Mouse (Mus musculus) forebrain, embryonic 14.5 days (tissue): ENCODE measurements at regions not wholly inside any gene's neighbourhood (a gene's known extent, or its start where the extent isn't known, plus 50 kb on each side); places are given as distances from the start of the nearest gene placed in this dataset.
A peak's percentile ranks its signal among the peaks of the same experiment; 100 is the strongest.

Experiments used
- ATAC-seq: fragments of 200-750 bp; cut with Nextera tagmentation; 2 replicates; pipeline ENCODE4 v1.8.0; 2017; ENCODE audit warnings: mild to moderate bottlenecking, moderate library complexity
- DNase-seq: peaks from one replicate; pipeline ENCODE4 v3.0.0-alpha.2; 2015; ENCODE audit warnings: low spot score
- H3K27ac ChIP-seq: fragments of 300-500 bp; sonication (generic); 2 replicates; pipeline ENCODE4 v1.5.1; 2014; ENCODE audit warnings: low read depth, mild to moderate bottlenecking, control low read depth, low read length, moderate library complexity
- H3K27me3 ChIP-seq: fragments of 300-500 bp; sonication (generic); replicated peaks from 2 replicates; pipeline ENCODE4 v1.6.1; 2014; ENCODE audit warnings: low read length, control low read depth, mixed read lengths; ENCODE audit not compliant: control insufficient read depth, insufficient read depth
- H3K36me3 ChIP-seq: fragments of 300-500 bp; sonication (generic); 2 replicates; pipeline ENCODE4 v1.6.1; 2014; ENCODE audit warnings: low read length, control low read depth; ENCODE audit not compliant: control insufficient read depth, insufficient read depth
- H3K4me1 ChIP-seq: fragments of 300-500 bp; sonication (generic); 2 replicates; pipeline ENCODE4 v1.6.1; 2014; ENCODE audit warnings: antibody characterized with exemption, low read length, control low read depth; ENCODE audit not compliant: control insufficient read depth, insufficient read depth
- H3K4me2 ChIP-seq: fragments of 300-500 bp; sonication (generic); 2 replicates; pipeline ENCODE4 v1.6.1; 2014; ENCODE audit warnings: mild to moderate bottlenecking, control low read depth, low read length
- H3K4me3 ChIP-seq: fragments of 300-500 bp; sonication (generic); 2 replicates; pipeline ENCODE4 v1.5.1; 2014; ENCODE audit warnings: low read depth, low read length, control low read depth
- H3K9ac ChIP-seq: fragments of 300-500 bp; sonication (generic); 2 replicates; pipeline ENCODE4 v1.6.1; 2014; ENCODE audit warnings: mild to moderate bottlenecking, low read length, control low read depth, moderate library complexity
- H3K9me3 ChIP-seq: fragments of 300-500 bp; sonication (generic); replicated peaks from 2 replicates; pipeline ENCODE4 v1.6.1; 2016; ENCODE audit warnings: low read length, control low read depth, mixed read lengths; ENCODE audit not compliant: control insufficient read depth
- WGBS: fragments of 180-500 bp; shearing (Covaris S2); extraction: QIAGEN DNeasy Blood & Tissue Kit; methylation state at CpG from one replicate; pipeline ENCODE4 v1.1.7; 2014; 5-methylcytosine and 5-hydroxymethylcytosine counted together

DNA sequence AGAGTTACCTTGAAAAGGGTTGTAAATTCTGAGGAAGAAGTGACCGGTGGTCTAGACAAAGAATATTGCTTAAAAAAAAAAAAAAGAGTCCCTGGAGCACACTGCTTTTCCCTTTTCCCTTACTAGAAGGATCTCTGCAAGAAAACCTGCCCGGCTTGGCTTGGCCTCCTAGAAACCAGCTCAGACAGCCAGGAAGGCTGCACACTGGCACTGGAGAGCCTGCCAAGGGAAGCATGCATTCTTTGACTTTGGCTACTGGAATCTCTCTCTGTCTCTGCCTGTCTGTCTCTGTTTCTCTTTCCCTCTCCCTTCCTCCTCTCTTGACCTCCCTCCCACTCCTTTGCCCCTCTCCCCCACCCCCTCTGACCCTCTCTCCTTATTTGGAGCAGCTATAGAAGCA is 71.1 kb upstream of the Lgalsl start:
- Histone ChIP-seq H3K36me3 (no peaks in the 10 kb centered on the region), H3K27me3 (no peaks in the 10 kb centered on the region), H3K4me1 (no peaks in the 10 kb centered on the region), H3K9me3 (no peaks in the 10 kb centered on the region), H3K4me3 (no peak overlapping the region), H3K9ac (no peak overlapping the region), H3K27ac (no peak overlapping the region), H3K4me2 (no peak overlapping the region)
- no peak for DNase-seq
- 72% methylated on average over 2 of the region's 2 CpGs for WGBS
- no peak for ATAC-seq

DNA sequence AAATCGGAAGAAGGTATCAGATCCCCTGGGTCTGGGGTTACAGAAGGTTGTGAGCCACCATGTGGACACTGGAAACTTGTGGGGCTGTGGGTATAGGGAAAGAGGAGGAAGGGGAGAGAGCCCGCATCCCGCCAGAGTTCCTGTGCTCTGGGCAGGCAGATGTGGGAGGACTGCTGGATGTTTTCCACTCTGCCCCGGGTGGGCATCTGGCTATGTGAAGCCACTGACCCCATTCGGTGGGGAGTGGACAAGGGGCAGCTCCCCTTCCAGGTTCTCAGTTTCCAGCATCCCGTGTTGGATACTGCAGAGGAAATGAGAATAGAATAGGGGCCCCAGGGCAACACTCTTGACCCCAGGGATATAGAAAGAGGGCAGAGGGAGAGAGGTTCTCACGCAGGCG is 72.1 kb upstream of the Lgalsl start:
- ATAC-seq (no peak), DNase-seq (no peak)
- H3K4me3 ChIP-seq, result no peak overlapping the region
- WGBS, result 80% methylated on average over 8 of the region's 8 CpGs
- H3K9ac ChIP-seq, result no peak overlapping the region
- no peaks in the 10 kb centered on the region for H3K27me3 ChIP-seq
- no peaks in the 10 kb centered on the region for H3K9me3 ChIP-seq
- H3K27ac ChIP-seq, result no peak overlapping the region
- H3K4me2 ChIP-seq, result no peak overlapping the region
- H3K4me1 ChIP-seq, result no peaks in the 10 kb centered on the region
- H3K36me3 ChIP-seq, result no peaks in the 10 kb centered on the region

DNA sequence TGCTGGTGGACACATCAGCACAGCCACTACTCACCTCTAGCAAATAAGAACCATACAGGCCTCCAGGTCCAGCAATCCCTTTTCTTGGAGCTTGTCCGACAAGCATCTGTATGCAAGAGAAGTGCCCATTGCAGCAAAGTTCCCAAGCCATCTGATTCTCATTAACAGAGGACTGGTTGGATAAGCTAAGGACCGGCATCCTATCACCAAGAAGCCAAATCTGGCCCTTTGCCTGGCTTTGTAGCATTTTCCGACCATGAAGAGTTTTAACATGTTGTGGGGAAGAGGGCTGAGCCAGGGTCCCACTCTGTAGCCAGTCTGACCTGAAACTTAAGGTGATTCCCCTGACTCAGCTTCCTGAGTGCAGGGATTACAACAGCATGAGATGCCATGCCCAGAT is 77.1 kb upstream of the Lgalsl start:
- Histone ChIP-seq H3K4me2 (no peak overlapping the region), H3K4me3 (no peak overlapping the region), H3K27me3 (no peaks in the 10 kb centered on the region), H3K36me3 (no peaks in the 10 kb centered on the region), H3K27ac (no peak overlapping the region), H3K9me3 (no peaks in the 10 kb centered on the region), H3K9ac (no peak overlapping the region), H3K4me1 (no peaks in the 10 kb centered on the region)
- DNase-seq (no peak), ATAC-seq (no peak)
- 78% methylated on average over 3 of the region's 3 CpGs for WGBS

DNA sequence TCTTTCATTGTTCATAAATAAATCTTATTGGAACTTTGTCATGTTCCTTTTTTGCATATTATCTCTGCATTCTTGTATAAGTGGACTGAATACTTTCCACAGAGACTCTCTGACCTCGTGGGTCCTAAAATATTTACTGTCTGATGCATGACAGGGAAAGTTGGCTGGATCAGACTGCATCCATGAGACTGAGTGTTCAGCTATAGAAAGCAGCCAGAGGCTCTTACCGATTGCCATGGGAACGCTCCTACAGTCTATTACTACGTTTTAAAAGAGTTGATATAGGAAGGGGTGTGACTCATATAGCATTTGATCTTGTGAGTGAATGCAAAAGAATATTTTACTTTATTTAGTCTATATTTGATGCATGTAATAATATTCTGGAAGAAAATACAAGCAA is 77.6 kb upstream of the Lgalsl start:
- H3K36me3 ChIP-seq, result no peaks in the 10 kb centered on the region
- no peaks in the 10 kb centered on the region for H3K9me3 ChIP-seq
- no peaks in the 10 kb centered on the region for H3K4me1 ChIP-seq
- no peak for ATAC-seq
- H3K27me3 ChIP-seq, result no peaks in the 10 kb centered on the region
- no peak overlapping the region for H3K9ac ChIP-seq
- DNase-seq, result no peak
- H3K27ac ChIP-seq, result no peak overlapping the region
- no peak overlapping the region for H3K4me2 ChIP-seq
- 74% methylated on average over 4 of the region's 4 CpGs for WGBS
- no peak overlapping the region for H3K4me3 ChIP-seq

DNA sequence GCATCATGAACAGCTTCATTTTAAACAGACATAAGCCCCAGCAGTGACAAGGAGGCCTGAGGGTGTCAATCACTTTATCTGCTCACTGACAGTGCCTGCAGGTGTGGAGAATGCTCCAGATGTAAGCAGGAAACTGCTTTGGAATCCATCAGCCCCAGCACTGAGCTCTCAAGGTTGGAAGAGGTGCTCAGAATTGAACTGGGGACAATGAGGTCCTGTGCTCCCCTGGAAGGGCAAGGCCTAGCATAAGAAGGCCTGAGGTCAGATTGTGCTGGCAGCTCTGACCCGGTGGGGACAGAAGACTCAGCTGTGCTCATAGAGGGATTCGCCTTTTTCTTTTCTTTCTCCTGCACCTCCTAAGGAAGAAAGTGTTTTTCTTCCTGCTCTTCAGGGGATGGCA is 82.2 kb upstream of the Lgalsl start:
- no peak overlapping the region for H3K4me2 ChIP-seq

DNA sequence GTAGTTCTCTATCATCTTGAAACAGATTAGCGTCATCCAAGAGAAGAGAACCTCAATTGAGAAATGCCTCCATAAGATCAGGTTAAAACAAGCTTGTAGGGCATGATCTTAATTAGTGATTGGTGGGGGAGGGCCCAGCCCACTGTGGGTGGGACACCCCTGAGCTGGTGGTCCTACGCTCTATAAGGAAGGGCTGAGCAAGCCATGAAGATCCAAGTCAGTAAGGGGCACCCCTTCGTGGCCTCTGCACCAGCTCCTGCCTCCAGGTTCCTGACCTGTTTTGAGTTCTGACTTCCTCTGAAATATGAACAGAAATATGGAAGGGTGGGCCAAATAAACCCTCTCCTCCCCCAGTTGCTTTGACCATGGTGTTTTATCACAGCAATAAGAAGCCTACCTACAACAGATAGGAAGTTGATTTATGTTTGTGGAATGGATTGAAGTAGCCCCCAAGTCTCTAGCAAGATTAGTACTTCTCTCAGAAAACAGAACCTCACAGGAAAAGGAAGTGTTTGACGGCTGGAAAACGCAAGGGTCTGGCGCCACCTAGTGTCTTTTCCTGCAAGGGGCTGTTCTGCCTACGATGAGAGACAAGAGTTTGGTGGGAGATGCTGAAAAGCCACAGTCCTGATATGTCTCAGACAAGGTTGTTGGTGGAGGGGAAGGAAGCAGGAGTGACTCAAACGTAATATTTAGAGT is 82.9 kb upstream of the Lgalsl start:
- Histone ChIP-seq H3K4me1 (peaks cover 2% of the 10 kb centered on the region; the same call in 1 of the 2 replicates), H3K36me3 (no peaks in the 10 kb centered on the region), H3K9me3 (no peaks in the 10 kb centered on the region), H3K27me3 (no peaks in the 10 kb centered on the region), H3K4me2 (no peak overlapping the region), H3K4me3 (no peak overlapping the region), H3K9ac (no peak overlapping the region), H3K27ac (no peak overlapping the region)
- 20% methylated on average over 8 of the region's 8 CpGs for WGBS
- peak; percentile 68 for ATAC-seq
- peak; percentile 91 for DNase-seq

More for the DNA sequence above, 82.2 kb upstream of the Lgalsl start:
- H3K4me3 ChIP-seq, result no peak overlapping the region
- H3K9ac ChIP-seq, result no peak overlapping the region
- no peaks in the 10 kb centered on the region for H3K36me3 ChIP-seq
- H3K4me1 ChIP-seq, result peaks cover 2% of the 10 kb centered on the region; the same call in 1 of the 2 replicates
- H3K27ac ChIP-seq, result no peak overlapping the region
- H3K27me3 ChIP-seq, result no peaks in the 10 kb centered on the region
- DNase-seq, result no peak
- no peak for ATAC-seq
- 85% methylated on average over 2 of the region's 2 CpGs for WGBS
- H3K9me3 ChIP-seq, result no peaks in the 10 kb centered on the region

DNA sequence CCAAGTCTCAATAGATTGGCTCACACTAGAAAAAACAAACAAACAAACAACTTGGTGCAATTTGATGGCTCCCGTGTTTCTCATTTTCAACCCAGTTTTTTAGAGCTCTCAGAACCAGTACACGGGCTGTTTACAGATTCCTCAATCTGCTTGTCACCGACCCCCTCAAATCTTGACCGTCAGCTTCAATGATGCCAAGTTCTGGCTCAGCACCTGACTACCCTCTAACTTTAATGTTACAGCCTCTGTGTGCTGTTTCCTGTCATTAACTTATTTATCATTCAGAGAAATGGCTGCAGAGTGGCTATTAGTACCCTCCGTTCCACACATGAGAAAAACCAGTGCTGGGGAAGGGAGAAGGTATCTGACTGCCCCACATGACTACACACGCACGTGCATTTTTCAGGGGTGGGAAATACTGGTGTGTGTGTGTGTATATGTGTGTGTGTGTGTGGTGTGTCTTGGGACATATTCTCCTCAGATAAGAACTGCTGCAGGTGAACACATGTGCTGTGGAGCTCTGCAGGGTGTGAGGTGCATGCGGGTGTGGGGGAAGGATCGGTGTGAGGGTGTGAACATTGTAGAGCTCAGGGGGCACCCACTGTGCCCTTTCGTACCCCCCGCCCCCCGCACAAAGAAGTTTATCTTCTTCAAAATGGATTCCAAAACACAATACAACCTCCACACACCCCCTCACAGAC is 83.6 kb upstream of the Lgalsl start:
- peaks cover 2% of the 10 kb centered on the region; the same call in 1 of the 2 replicates for H3K4me1 ChIP-seq
- no peak overlapping the region for H3K9ac ChIP-seq
- DNase-seq (no peak), ATAC-seq (peak; percentile 18; the same call in 1 of the 2 replicates)
- 78% methylated on average over 12 of the region's 12 CpGs for WGBS
- no peaks in the 10 kb centered on the region for H3K9me3 ChIP-seq
- H3K36me3 ChIP-seq, result no peaks in the 10 kb centered on the region
- H3K27me3 ChIP-seq, result no peaks in the 10 kb centered on the region
- H3K4me2 ChIP-seq, result no peak overlapping the region
- no peak overlapping the region for H3K4me3 ChIP-seq
- no peak overlapping the region; the same call in 1 of the 2 replicates for H3K27ac ChIP-seq

DNA sequence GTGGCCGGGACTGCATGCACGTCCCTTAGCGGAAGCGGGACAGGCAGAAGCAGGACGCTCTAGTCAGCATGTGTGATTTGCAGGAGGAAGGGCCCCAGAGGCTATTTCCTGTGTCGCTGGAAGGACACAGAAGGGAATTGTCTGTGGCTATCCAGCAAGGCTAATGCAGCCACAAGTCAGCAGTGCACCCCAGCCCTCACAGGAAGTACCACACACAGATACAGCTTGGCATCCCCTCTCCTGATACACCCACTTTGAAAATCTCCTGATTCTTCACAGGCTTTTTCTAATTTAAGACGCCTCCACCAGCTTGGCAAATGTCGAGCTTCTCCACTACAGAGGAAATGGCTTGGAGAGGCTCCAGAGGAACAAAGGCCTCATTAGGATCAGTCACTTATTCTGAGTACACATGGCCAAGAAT is 84.3 kb upstream of the Lgalsl start:
- no peaks in the 10 kb centered on the region for H3K36me3 ChIP-seq
- DNase-seq (peak; percentile 88), ATAC-seq (peak; percentile 67)
- no peak overlapping the region; the same call in 1 of the 2 replicates for H3K9ac ChIP-seq
- H3K9me3 ChIP-seq, result no peaks in the 10 kb centered on the region
- 20% methylated on average over 8 of the region's 8 CpGs for WGBS
- H3K27ac ChIP-seq, result no peak overlapping the region; the same call in 1 of the 2 replicates
- H3K4me1 ChIP-seq, result peaks cover 2% of the 10 kb centered on the region; the same call in 1 of the 2 replicates
- no peak overlapping the region for H3K4me3 ChIP-seq
- no peaks in the 10 kb centered on the region for H3K27me3 ChIP-seq
- no peak overlapping the region for H3K4me2 ChIP-seq
